Mouse (Mus musculus) CD4-positive helper T cell, adult 2 months (primary cell): ENCODE measurements at regions not wholly inside any gene's neighbourhood (a gene's known extent, or its start where the extent isn't known, plus 50 kb on each side); places are given as distances from the start of the nearest gene placed in this dataset.

Experiments used
- DNase-seq: peaks from one replicate; pipeline ENCODE4 v3.0.0-alpha.2; 2012; ENCODE audit warnings: low read depth, missing footprints, low spot score

DNA sequence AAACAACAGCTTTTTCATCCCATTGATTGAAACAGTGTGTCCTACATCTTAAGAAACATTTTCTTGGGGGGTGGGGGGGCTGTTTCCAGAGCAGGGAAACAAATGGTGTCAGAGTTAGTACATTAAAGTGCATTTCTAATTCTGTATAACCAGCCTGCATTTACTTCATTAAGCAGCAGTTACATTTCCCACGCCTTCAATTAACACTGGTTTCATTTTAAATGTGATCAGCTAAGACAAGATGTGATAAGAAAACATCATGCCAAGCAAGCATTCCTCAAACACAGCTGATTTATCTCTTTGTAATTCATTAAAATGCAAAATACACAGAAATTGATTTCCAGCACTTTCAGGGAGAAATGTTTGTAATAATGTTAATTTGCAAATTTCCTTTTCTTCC is 122.0 kb downstream of the Olfr1505 start:
- no peak for DNase-seq

DNA sequence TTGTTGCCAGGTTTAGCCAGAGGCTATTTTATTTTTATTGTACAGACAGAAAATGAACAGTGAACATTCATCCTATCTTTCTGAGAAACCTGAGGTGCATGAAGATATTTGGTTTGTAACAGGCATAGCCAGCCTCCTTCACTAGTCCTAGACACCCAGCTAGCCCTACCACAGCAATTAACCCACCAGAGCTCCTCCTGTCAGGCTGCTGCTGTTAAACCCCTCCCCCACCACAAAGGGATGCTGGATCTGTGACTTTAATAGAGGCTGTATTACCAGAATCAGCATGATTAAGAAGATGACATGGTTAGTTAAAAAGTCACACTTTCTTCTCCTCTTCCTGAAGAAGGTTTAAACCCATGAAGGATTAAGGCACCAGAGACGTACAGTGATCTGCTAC is 122.5 kb downstream of the Olfr1505 start:
- no peak for DNase-seq

- DNase-seq, result no peak
Measured at GRCm38 (mm10) chr19:14036750-14037149, 123.4 kb downstream of the Olfr1505 start.

DNA sequence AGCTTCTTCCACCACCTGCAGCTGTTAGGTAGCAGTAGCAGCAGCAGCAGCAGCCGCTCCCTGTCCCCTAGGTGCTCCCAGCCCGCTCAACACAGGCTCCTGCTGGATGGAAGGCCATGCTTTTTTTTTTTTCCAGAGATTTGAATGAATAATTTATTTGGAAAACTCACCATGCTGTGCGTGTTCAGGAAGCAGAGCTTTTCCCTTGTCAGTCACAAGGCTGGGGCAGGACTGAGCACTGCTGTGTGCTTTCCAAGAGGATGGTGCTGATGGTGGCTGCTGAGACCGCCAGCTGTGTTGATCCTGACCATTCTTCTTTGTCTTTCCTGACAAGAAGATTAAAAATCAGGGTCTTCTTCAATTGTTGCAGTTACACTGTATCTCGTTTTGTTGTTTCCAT is 129.4 kb downstream of the Olfr1505 start:
- no peak for DNase-seq

DNA sequence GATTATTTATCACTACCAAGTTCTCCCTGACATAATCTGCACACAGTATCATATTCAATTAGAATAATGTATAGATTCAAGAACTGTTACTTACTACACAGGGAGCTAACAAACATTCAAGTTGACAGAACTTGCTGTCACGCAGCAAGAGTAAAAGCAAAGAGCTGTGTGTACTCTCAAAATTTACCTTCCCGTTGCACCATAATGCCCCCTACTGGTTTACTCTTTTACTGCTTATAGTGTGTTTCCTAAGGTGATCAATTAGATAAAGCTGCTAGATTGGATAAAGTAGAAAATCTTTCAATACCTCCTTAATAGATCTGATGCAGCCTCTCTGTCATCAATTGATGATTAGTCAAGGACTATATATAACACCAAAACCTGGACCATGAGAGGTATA is 132.1 kb downstream of the Olfr1505 start:
- DNase-seq, result no peak

DNA sequence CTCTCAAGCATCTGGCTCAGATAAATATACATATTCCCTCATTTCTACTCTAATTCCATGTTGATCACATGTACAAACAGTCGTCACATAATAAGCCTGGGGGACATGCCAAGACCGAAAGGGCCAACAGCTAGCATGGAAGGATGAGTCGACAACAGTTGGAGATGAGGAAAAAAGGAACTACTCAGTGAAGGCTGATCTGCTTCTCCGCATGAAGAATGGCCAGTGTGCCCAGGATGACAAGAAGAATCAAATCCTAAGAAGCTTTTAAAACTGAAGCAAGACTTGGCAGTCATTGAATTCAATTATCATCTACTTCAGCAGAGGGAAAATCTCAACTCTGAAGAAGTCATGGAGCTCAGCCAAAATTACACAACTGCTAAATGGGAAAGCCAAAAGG is 138.7 kb downstream of the Olfr1505 start:
- no peak for DNase-seq

GRCm38 (mm10) chr19:14080538-14080937 is 167.2 kb downstream of the Olfr1505 start:
- DNase-seq, result peak; percentile 17

- DNase-seq, result no peak
Measured at GRCm38 (mm10) chr19:14084726-14085125, 171.4 kb downstream of the Olfr1505 start.

- DNase-seq, result no peak
Measured at GRCm38 (mm10) chr19:14090106-14090505, 176.8 kb downstream of the Olfr1505 start.

DNA sequence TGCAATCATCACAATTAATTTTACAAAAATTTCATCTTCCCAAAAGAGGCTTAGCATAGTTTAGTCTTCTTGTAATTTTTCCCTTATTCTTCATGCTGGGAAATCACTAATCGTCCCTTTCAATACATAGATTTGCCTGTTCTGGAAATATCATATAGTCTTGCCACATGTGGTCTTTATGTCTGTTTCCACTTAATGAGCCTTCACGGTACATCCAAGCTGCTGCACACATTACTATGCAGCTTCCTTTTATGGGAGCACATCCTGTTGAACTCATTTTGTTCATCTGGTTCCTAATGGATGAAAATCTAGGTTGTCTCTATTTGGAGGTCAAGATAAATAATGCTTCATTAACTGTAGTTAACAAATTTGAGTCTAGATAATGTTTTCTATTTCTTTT is 180.9 kb downstream of the Olfr1505 start:
- no peak for DNase-seq

GRCm38 (mm10) chr19:14096187-14096586 is 182.9 kb downstream of the Olfr1505 start:
- no peak for DNase-seq

- DNase-seq, result no peak
Measured at GRCm38 (mm10) chr19:14109091-14109490, 195.8 kb downstream of the Olfr1505 start.

- DNase-seq, result no peak
Measured at GRCm38 (mm10) chr19:14123348-14124113, 210.2 kb downstream of the Olfr1505 start.

- DNase-seq, result no peak
Measured at GRCm38 (mm10) chr19:14124250-14124827, 211.0 kb downstream of the Olfr1505 start.

DNA sequence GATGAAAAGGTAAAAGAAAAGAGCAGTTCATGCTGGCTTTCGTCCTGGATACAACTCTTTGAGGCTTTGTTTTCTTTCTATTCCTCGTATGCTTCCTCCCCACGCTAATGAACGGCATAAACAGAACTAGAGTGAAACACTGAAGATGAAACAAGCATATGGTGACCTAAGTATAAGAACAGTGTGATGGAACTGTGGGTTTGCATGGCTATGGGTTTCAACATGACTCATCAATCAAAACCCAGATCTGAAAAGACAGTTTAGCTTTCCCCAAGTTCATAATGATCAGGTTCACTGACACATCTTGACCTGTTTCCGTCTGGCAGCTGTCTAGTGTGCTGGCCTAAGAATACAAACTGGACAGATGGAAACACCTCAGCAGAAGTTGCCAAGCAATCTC is 211.7 kb downstream of the Olfr1505 start:
- DNase-seq, result no peak

- no peak for DNase-seq
Measured at GRCm38 (mm10) chr19:14128397-14129209, 215.3 kb downstream of the Olfr1505 start.

DNA sequence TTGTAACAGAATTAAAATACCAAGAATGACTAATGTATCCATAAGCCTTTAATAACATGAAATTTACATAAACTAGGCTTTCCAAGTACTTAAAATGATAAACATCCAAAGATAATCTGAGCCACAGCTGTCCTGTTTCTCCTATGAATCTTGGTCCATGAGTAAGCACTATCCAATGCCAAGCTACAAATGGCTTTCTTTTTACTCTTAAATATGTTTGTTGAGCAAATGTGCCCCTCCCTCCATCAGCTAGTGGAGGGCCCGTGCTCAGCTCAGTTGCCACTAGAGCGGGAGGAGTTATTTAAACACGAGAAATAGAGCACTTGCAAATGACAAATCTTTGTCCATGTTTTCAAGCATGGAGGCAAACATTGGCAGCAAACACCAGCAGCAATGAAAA is 247.9 kb downstream of the Olfr1505 start:
- no peak for DNase-seq

GRCm38 (mm10) chr19:14162773-14163172 is 249.4 kb downstream of the Olfr1505 start:
- no peak for DNase-seq

DNA sequence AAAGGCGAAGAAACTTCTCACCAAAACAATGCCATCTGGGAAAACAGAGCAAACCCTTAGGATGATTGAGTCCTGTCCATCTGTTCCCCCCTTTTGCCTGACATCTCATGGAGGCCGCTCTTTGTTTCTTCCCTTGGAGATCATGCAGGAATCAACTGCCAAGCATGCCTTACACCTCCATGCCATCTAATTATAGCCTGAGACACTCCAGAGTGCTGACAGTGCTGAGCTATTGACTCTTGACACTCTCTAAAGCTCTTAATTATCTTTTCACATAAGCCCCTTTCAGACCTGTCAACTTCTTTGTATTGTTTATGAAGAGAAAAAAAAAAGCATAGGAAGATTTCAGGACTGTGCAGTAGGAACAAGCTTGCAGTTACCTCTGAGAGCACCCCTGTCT is 252.4 kb downstream of the Olfr1505 start:
- no peak for DNase-seq

DNA sequence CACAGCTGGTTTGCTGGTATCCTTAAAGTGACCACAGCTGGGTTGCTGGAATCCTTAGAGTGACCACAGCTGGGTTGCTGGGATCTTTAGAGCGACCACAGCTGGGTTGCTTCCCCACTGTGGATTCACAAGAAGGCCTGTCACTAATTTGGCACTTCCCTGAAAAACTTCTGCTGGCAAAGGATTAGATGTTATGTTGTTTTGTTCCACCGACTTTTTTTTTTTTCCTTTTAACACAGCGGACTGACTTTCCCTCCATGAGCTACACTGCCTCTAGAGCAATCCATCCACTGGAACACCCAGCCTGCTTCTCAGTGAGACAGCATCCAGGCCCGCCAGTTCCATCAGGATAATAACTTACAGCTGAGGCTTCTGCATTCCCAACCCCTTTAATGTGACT is 266.9 kb downstream of the Olfr1505 start:
- DNase-seq, result no peak

DNA sequence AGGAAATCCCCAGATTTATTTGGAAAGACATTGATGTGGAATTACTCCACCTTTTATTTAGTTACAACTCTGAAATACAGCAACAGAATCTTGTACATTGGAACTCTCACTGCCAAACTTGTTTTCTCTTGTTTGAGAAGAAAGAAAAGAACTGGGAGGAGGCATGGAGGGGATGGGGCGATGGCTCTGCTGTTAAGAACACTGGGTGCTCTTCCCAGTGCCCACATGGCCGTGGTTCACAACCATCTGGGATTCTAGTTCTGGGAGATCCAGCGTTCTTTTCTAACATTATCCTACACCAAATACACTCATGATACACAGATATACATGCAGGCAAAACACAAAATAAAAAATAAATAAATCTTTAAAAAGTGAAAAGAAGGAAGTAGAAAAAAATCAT is 267.6 kb downstream of the Olfr1505 start:
- DNase-seq, result no peak

GRCm38 (mm10) chr19:14181661-14182415 is 268.5 kb downstream of the Olfr1505 start:
- no peak for DNase-seq
